Mouse (Mus musculus): ENCODE results near the gene Eif3l.
"Not testable (repeated sequence)": the region's sequence is repeated elsewhere in the genome, so short reads cannot be mapped to it uniquely, and the experiment has no call there.

The Eif3l gene

GRCm38 (mm10) chr15:79074913-79075532 lies at the start of gene Eif3l:
TSS of gene Eif3l (plus strand) at chr15:79075179.
- peak; percentile 57 for DNase-seq (ENCODE audit: low spot score)

- DNase-seq (ENCODE audit: low spot score), result no peak
Observed at GRCm38 (mm10) chr15:79025687-79026308, 49.2 kb upstream of the Eif3l start.

GRCm38 (mm10) chr15:79026511-79027290 lies 48.3 kb upstream of the Eif3l start:
- DNase-seq (ENCODE audit: low spot score), result no peak

- no peak for DNase-seq (ENCODE audit: low spot score)
Observed at GRCm38 (mm10) chr15:79027291-79028205, 47.4 kb upstream of the Eif3l start.

GRCm38 (mm10) chr15:79028237-79028738 lies 46.7 kb upstream of the Eif3l start, which contains the start of gene H1f0:
TSS of gene H1f0 (plus strand) at chr15:79028450.
- DNase-seq (ENCODE audit: low spot score), result peak; percentile 91

GRCm38 (mm10) chr15:79028823-79029484 lies 46.0 kb upstream of the Eif3l start:
- DNase-seq (ENCODE audit: low spot score), result no peak

- DNase-seq (ENCODE audit: low spot score), result no peak
Observed at GRCm38 (mm10) chr15:79029519-79030241, 45.3 kb upstream of the Eif3l start.

- DNase-seq (ENCODE audit: low spot score), result peak; percentile 51
Observed at GRCm38 (mm10) chr15:79030551-79031435, 44.2 kb upstream of the Eif3l start.

GRCm38 (mm10) chr15:79031908-79032307 lies 43.1 kb upstream of the Eif3l start:
- not testable (repeated sequence) for DNase-seq (ENCODE audit: low spot score)

- peak; percentile 44 for DNase-seq (ENCODE audit: low spot score)
Observed at GRCm38 (mm10) chr15:79037913-79038328, 37.1 kb upstream of the Eif3l start.

GRCm38 (mm10) chr15:79038331-79038730 lies 36.6 kb upstream of the Eif3l start:
- DNase-seq (ENCODE audit: low spot score), result no peak

GRCm38 (mm10) chr15:79038853-79039252 lies 36.1 kb upstream of the Eif3l start:
- no peak for DNase-seq (ENCODE audit: low spot score)

- DNase-seq (ENCODE audit: low spot score), result no peak
Observed at GRCm38 (mm10) chr15:79040501-79041416, 34.2 kb upstream of the Eif3l start.

GRCm38 (mm10) chr15:79041585-79041984 lies 33.4 kb upstream of the Eif3l start, which contains the start of gene Galr3:
TSS of gene Galr3 (plus strand) at chr15:79041885.
- no peak for DNase-seq (ENCODE audit: low spot score)

- no peak for DNase-seq (ENCODE audit: low spot score)
Observed at GRCm38 (mm10) chr15:79042721-79043491, 32.1 kb upstream of the Eif3l start.

GRCm38 (mm10) chr15:79044837-79045236 lies 30.1 kb upstream of the Eif3l start:
- DNase-seq (ENCODE audit: low spot score), result no peak

- DNase-seq (ENCODE audit: low spot score), result no peak
Observed at GRCm38 (mm10) chr15:79048186-79048585, 26.8 kb upstream of the Eif3l start.

Measured in urinary bladder, postnatal 10 days (tissue).